Comparison of ENCODE assay signal across 21 mouse cellular contexts in genomic region chr13:113292001-113292400, GRCm38 (mm10). TPM values are rescaled to one million over a fixed set of nuclear protein-coding genes. Genes with fewer than 3 reads are reported as not detected.
DNase-seq lines count a peak whose midpoint lies in the region; ATAC-seq and TF ChIP-seq lines count a peak whose summit lies in the region.
"Had no signal": no experiment of that assay in that cellular context is flagged by ENCODE, and none has a peak within 500 bp of the region (broad histone marks: within the 10 kb centered on the region; RNA-seq: fewer than 3 reads in every experiment).

No protein-coding gene starts in this region.

- H3K27ac ChIP-seq in embryonic facial prominence, embryonic 14.5 days (replicated peaks; ENCODE audit: low read depth, low read length): no peak overlapping the region
- no peak overlapping the region for H3K27ac ChIP-seq in embryonic facial prominence, embryonic 10.5 days (replicated peaks)
- H3K27ac ChIP-seq in heart, embryonic 10.5 days: no peak overlapping the region
- H3K27ac ChIP-seq: embryonic facial prominence, embryonic 13.5 days; heart, embryonic 15.5 days; intestine, embryonic 15.5 days had no signal

- H3K36me3 ChIP-seq in embryonic facial prominence, embryonic 14.5 days (ENCODE audit: control insufficient read depth, insufficient read depth, low read length): no peaks in the 10 kb centered on the region
- no peaks in the 10 kb centered on the region for H3K36me3 ChIP-seq in embryonic facial prominence, embryonic 10.5 days (replicated peaks)
- no peaks in the 10 kb centered on the region for H3K36me3 ChIP-seq in heart, embryonic 10.5 days
- H3K36me3 ChIP-seq: embryonic facial prominence, embryonic 13.5 days; G1E; heart, embryonic 15.5 days; intestine, embryonic 15.5 days had no signal

- no peak for TF ChIP-seq POLR2A in brain, embryonic 14.5 days (IDR thresholded peaks at IDR 0.05; ENCODE audit: borderline replicate concordance, extremely low read depth, insufficient read depth, insufficient read length, poor library complexity, severe bottlenecking)

- 73% methylated on average over 8 of the region's 8 CpGs for WGBS in embryonic facial prominence, embryonic 14.5 days
- 92% methylated on average over 8 of the region's 8 CpGs for WGBS in embryonic facial prominence, embryonic 10.5 days
- 89% methylated on average over 8 of the region's 8 CpGs for WGBS in heart, embryonic 10.5 days

- no peak overlapping the region for H3K4me3 ChIP-seq in embryonic facial prominence, embryonic 14.5 days (ENCODE audit: low read depth, low read length)
- H3K4me3 ChIP-seq in embryonic facial prominence, embryonic 10.5 days: no peak overlapping the region
- H3K4me3 ChIP-seq in heart, embryonic 10.5 days: no peak overlapping the region

- DNase-seq in embryonic facial prominence, embryonic 14.5 days (ENCODE audit: low spot score): peak; percentile 59
- DNase-seq in embryonic facial prominence, embryonic 10.5 days (ENCODE audit: low spot score): no peak
- peak; percentile 25 for DNase-seq in heart, embryonic 10.5 days (ENCODE audit: low spot score)
- no peak for DNase-seq in heart, adult 8-10 months (ENCODE audit: low spot score)
- peak; percentile 14 for DNase-seq in left cerebral cortex, postnatal 4 days
- no peak for DNase-seq in left cerebral cortex, adult 8-10 months (ENCODE audit: low spot score in 2 of 2)
- peak; percentile 68 for DNase-seq in brain, embryonic 14.5 days (ENCODE audit: low read depth)
- no peak for DNase-seq in kidney, postnatal 4 days
- DNase-seq: adrenal gland, postnatal 10 days; B cell, adult 2 months; cerebellum, adult 11-12 months; cerebellum, adult 9-10 months; cerebellum, postnatal 25 days; gastrocnemius, postnatal 36 days; heart, adult 11 months; heart, postnatal 14 days had no signal

- H3K4me1 ChIP-seq in embryonic facial prominence, embryonic 14.5 days (ENCODE audit: control insufficient read depth, insufficient read depth, low read length): peaks cover 20% of the 10 kb centered on the region; the same call in 1 of the 2 replicates
- peaks cover 11% of the 10 kb centered on the region for H3K4me1 ChIP-seq in embryonic facial prominence, embryonic 10.5 days
- H3K4me1 ChIP-seq in heart, embryonic 10.5 days: 0 out of 2 replicates have a peak, but pooled peaks cover 10% of the 10 kb centered on the region

- no peak for ATAC-seq in embryonic facial prominence, embryonic 14.5 days (ENCODE audit: low read depth)
- ATAC-seq: CD4-positive, CD25-positive, alpha-beta regulatory T cell, adult 4 months had no signal

- intact Hi-C loops in left cerebral cortex, postnatal 4 days (cut with DNase I): no loop called here

- peak overlapping the region; percentile 78; the same call in 1 of the 2 replicates for H3K4me2 ChIP-seq in embryonic facial prominence, embryonic 14.5 days (ENCODE audit: low read depth, low read length)

- H3K9ac ChIP-seq in embryonic facial prominence, embryonic 14.5 days (ENCODE audit: low read depth, low read length): no peak overlapping the region

- no peak for TF ChIP-seq CTCF in brain, embryonic 14.5 days (IDR thresholded peaks at IDR 0.05; ENCODE audit: borderline replicate concordance, extremely low read depth, insufficient read depth, insufficient read length)

- H3K9me3 ChIP-seq in embryonic facial prominence, embryonic 14.5 days (ENCODE audit: control insufficient read depth, low read length): no peaks in the 10 kb centered on the region
- no peaks in the 10 kb centered on the region for H3K9me3 ChIP-seq in embryonic facial prominence, embryonic 10.5 days
- H3K9me3 ChIP-seq in heart, embryonic 10.5 days: no peaks in the 10 kb centered on the region
- H3K9me3 ChIP-seq: embryonic facial prominence, embryonic 13.5 days; heart, embryonic 15.5 days; intestine, embryonic 15.5 days had no signal

- no peaks in the 10 kb centered on the region for H3K27me3 ChIP-seq in embryonic facial prominence, embryonic 14.5 days (replicated peaks; ENCODE audit: control insufficient read depth, insufficient read depth, low read length)
- peaks cover 28% of the 10 kb centered on the region for H3K27me3 ChIP-seq in embryonic facial prominence, embryonic 10.5 days (replicated peaks; ENCODE audit: low read depth, poor library complexity, severe bottlenecking)
- peaks cover 7% of the 10 kb centered on the region; the same call in 1 of the 2 replicates for H3K27me3 ChIP-seq in heart, embryonic 10.5 days (ENCODE audit: insufficient read depth, poor library complexity, severe bottlenecking)
- H3K27me3 ChIP-seq: intestine, embryonic 15.5 days had no signal

RNA-seq across cellular contexts. Expression of gene BC067074, which starts 1.0 kb away (rescaled TPM):
- 6.9 and 7.4 TPM in 2 replicates for polyA plus RNA-seq in embryonic facial prominence, embryonic 14.5 days (2014; fragmentation: Nextera tagmentation; extraction: Ambion mirVana)
- 3.0 and 3.3 TPM in 2 replicates for polyA plus RNA-seq in embryonic facial prominence, embryonic 10.5 days (2016; fragmentation: Nextera tagmentation; extraction: Ambion mirVana)
- 2.8 and 3.4 TPM in 2 replicates for polyA plus RNA-seq in heart, embryonic 10.5 days (2016; fragmentation: Nextera tagmentation; extraction: Ambion mirVana)
- 1 to 10 TPM; 2.8 to 4.1 (median 3.2) TPM for total RNA-seq in heart, adult 8-10 months (2022)
- 1 to 10 TPM; 1.5 to 1.7 TPM for total RNA-seq in left cerebral cortex, postnatal 4 days (2021)
- 1 to 10 TPM; 1.7 to 2.4 (median 2.3) TPM for total RNA-seq in left cerebral cortex, adult 8-10 months (2022)
- polyA plus RNA-seq in brain, embryonic 14.5 days (2012; rRNA removed): 1.5 and 2.7 TPM in 2 replicates
- polyA plus RNA-seq: CD4-positive, CD25-positive, alpha-beta regulatory T cell, adult 4 months; G1E had no signal

Comparison
In these comparisons a context has a peak if more than half of its experiments do, and no peak if none do; other contexts are left out.
1. DNase-seq: peak in embryonic facial prominence, embryonic 14.5 days (single experiment), heart, embryonic 10.5 days (single experiment), left cerebral cortex, postnatal 4 days (single experiment) and brain, embryonic 14.5 days (single experiment); none in embryonic facial prominence, embryonic 10.5 days (single experiment), heart, adult 8-10 months (single experiment), left cerebral cortex, adult 8-10 months (0 of 2) and kidney, postnatal 4 days (0 of 2).